ENCODE assay signal across 8 mouse cellular contexts in genomic region chr1:91458223-91458861, GRCm38 (mm10). TPM values are rescaled to one million over a fixed set of nuclear protein-coding genes. Genes with fewer than 3 reads are reported as not detected.
DNase-seq lines count a peak whose midpoint lies in the region; ATAC-seq and TF ChIP-seq lines count a peak whose summit lies in the region.

No protein-coding gene starts in this region.

- TF ChIP-seq CTCF in lung, adult 2 months (IDR thresholded peaks at IDR 0.05; ENCODE audit: insufficient read depth, low read length): no peak

- TF ChIP-seq POLR2A in lung, adult 2 months (IDR thresholded peaks at IDR 0.05; ENCODE audit: borderline replicate concordance, extremely low read depth, low read depth, low read length): peak; percentile 34; the same call in 1 of the 2 replicates

- H3K4me3 ChIP-seq in embryonic facial prominence, embryonic 13.5 days: peak overlapping the region; percentile 81
- peak overlapping the region; percentile 70 for H3K4me3 ChIP-seq in heart, embryonic 15.5 days
- peak overlapping the region; percentile 93 for H3K4me3 ChIP-seq in lung, adult 2 months (replicated peaks; ENCODE audit: extremely low read depth, low read depth, low read length)

- H3K9ac ChIP-seq in embryonic facial prominence, embryonic 13.5 days: peak overlapping the region; percentile 76
- H3K9ac ChIP-seq in heart, embryonic 15.5 days: peak overlapping the region; percentile 61

- no peak for ATAC-seq in embryonic facial prominence, embryonic 13.5 days (ENCODE audit: insufficient number of reproducible peaks, insufficient read depth, low FRiP score, low TSS enrichment, low read depth)
- ATAC-seq in heart, embryonic 15.5 days (replicated peaks; ENCODE audit: insufficient number of reproducible peaks, insufficient read depth, low FRiP score, low read depth): peak; percentile 3; the same call in 1 of the 2 replicates

- peaks cover 42% of the 10 kb centered on the region for H3K4me1 ChIP-seq in embryonic facial prominence, embryonic 13.5 days
- H3K4me1 ChIP-seq in heart, embryonic 15.5 days (replicated peaks): peaks cover 66% of the 10 kb centered on the region
- H3K4me1 ChIP-seq in lung, adult 2 months (ENCODE audit: control insufficient read depth, insufficient read depth, low read length): peaks cover 27% of the 10 kb centered on the region

- peak overlapping the region; percentile 88 for H3K4me2 ChIP-seq in embryonic facial prominence, embryonic 13.5 days
- peak overlapping the region; percentile 69 for H3K4me2 ChIP-seq in heart, embryonic 15.5 days

- DNase-seq in B cell, adult 2 months: peak; percentile 8 to 38
- peak; percentile 99 for DNase-seq in NIH3T3 (ENCODE audit: low read depth)
- DNase-seq in kidney, postnatal 14 days: peak; percentile 51
- DNase-seq in lung, adult 2 months: peak; percentile 74
- peak; percentile 82 for DNase-seq in right cerebral cortex, adult 18-20 months
- DNase-seq in yolk sac, embryonic 10.5 days (ENCODE audit: low spot score): no peak

- WGBS in embryonic facial prominence, embryonic 13.5 days: 14% methylated on average over 8 of the region's 8 CpGs
- 12% methylated on average over 8 of the region's 8 CpGs for WGBS in heart, embryonic 15.5 days
- WGBS in lung, adult 2 months: 5% methylated on average over 8 of the region's 8 CpGs

- no peaks in the 10 kb centered on the region for H3K36me3 ChIP-seq in embryonic facial prominence, embryonic 13.5 days
- H3K36me3 ChIP-seq in heart, embryonic 15.5 days: no peaks in the 10 kb centered on the region

- peaks cover 2% of the 10 kb centered on the region; the same call in 1 of the 2 replicates for H3K27me3 ChIP-seq in embryonic facial prominence, embryonic 13.5 days
- H3K27me3 ChIP-seq in heart, embryonic 15.5 days: no peaks in the 10 kb centered on the region

- no peaks in the 10 kb centered on the region for H3K9me3 ChIP-seq in embryonic facial prominence, embryonic 13.5 days
- H3K9me3 ChIP-seq in heart, embryonic 15.5 days (replicated peaks): no peaks in the 10 kb centered on the region

- H3K27ac ChIP-seq in embryonic facial prominence, embryonic 13.5 days: peak overlapping the region; percentile 23; the same call in 1 of the 2 replicates
- H3K27ac ChIP-seq in heart, embryonic 15.5 days: peak overlapping the region; percentile 75

RNA-seq across cellular contexts. Expression of gene Per2, which starts 0.8 kb away (rescaled TPM):
- 3.0 and 3.5 TPM in 2 replicates for polyA plus RNA-seq in embryonic facial prominence, embryonic 13.5 days (2015; fragmentation: Nextera tagmentation; extraction: Ambion mirVana)
- polyA plus RNA-seq in heart, embryonic 15.5 days (2015; fragmentation: Nextera tagmentation; extraction: Ambion mirVana): 4.5 and 5.0 TPM in 2 replicates
- 6.9 and 21.0 TPM in 2 replicates for polyA plus RNA-seq in lung, adult 2 months (2012; rRNA removed)

RNA-seq across cellular contexts. Expression of gene Traf3ip1, which starts 36.1 kb away (rescaled TPM):
- 8.7 and 12.1 TPM in 2 replicates for polyA plus RNA-seq in embryonic facial prominence, embryonic 13.5 days (2015; fragmentation: Nextera tagmentation; extraction: Ambion mirVana)
- polyA plus RNA-seq in heart, embryonic 15.5 days (2015; fragmentation: Nextera tagmentation; extraction: Ambion mirVana): 3.9 and 6.1 TPM in 2 replicates
- 16.1 and 20.2 TPM in 2 replicates for polyA plus RNA-seq in lung, adult 2 months (2012; rRNA removed)

RNA-seq across cellular contexts. Expression of gene Hes6, which starts 44.5 kb away (rescaled TPM):
- polyA plus RNA-seq in embryonic facial prominence, embryonic 13.5 days (2015; fragmentation: Nextera tagmentation; extraction: Ambion mirVana): 63.7 and 70.8 TPM in 2 replicates
- 72.4 and 128 TPM in 2 replicates for polyA plus RNA-seq in heart, embryonic 15.5 days (2015; fragmentation: Nextera tagmentation; extraction: Ambion mirVana)
- polyA plus RNA-seq in lung, adult 2 months (2012; rRNA removed): 40.5 and 54.4 TPM in 2 replicates

RNA-seq across cellular contexts. Expression of gene Ilkap, which starts 59.7 kb away (rescaled TPM):
- polyA plus RNA-seq in embryonic facial prominence, embryonic 13.5 days (2015; fragmentation: Nextera tagmentation; extraction: Ambion mirVana): 152 and 158 TPM in 2 replicates
- 96.7 and 110 TPM in 2 replicates for polyA plus RNA-seq in heart, embryonic 15.5 days (2015; fragmentation: Nextera tagmentation; extraction: Ambion mirVana)
- 51.6 and 57.4 TPM in 2 replicates for polyA plus RNA-seq in lung, adult 2 months (2012; rRNA removed)
